In the genomic region with DNA sequence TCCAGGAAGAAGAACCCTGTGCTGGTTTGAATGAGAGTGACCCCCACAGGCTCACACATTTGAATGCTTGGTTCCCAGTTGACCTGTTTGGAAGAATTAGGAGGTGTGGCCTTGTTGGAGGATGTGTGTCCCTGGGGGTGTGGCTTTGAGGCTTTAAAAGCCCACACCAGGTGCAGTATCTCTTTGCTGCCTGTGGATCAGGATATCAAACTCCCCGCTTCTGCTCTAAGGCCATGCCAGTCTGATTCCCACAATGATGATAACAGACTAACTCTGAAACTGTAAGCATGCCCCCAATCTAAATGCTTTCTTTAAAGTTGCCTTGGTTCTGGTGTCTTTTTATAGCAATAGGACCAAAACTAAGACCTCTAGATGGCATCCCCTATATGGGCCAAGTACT, we compare ENCODE assay signal across 16 mouse cellular contexts.
"Had no signal": no experiment of that assay in that cellular context is flagged by ENCODE, and none has a peak within 500 bp of the region (broad histone marks: within the 10 kb centered on the region; RNA-seq: fewer than 3 reads in every experiment).

No protein-coding gene starts in this region.

- H3K36me3 ChIP-seq: neural tube, embryonic 12.5 days; neural tube, embryonic 13.5 days; neural tube, embryonic 15.5 days; stomach, embryonic 15.5 days had no signal

- H3K27ac ChIP-seq: neural tube, embryonic 12.5 days; neural tube, embryonic 13.5 days; neural tube, embryonic 15.5 days; stomach, embryonic 15.5 days; stomach, postnatal 0 days had no signal

- H3K9ac ChIP-seq: neural tube, embryonic 12.5 days; neural tube, embryonic 13.5 days; neural tube, embryonic 15.5 days; stomach, embryonic 15.5 days had no signal

- H3K9me3 ChIP-seq: neural tube, embryonic 12.5 days; neural tube, embryonic 13.5 days; neural tube, embryonic 15.5 days; stomach, embryonic 15.5 days had no signal

- H3K27me3 ChIP-seq: neural tube, embryonic 12.5 days; neural tube, embryonic 13.5 days; neural tube, embryonic 15.5 days; stomach, embryonic 15.5 days had no signal

- H3K4me2 ChIP-seq: neural tube, embryonic 12.5 days; neural tube, embryonic 13.5 days; neural tube, embryonic 15.5 days; stomach, embryonic 15.5 days had no signal

- DNase-seq: retina, postnatal 1 day; right cerebral cortex, adult 18-20 months; right cerebral cortex, postnatal 25 days; right cerebral cortex, postnatal 4 days; spleen, adult 18-20 months; thymus, adult 18-20 months; thymus, adult 2 months; thymus, postnatal 14 days; thymus, postnatal 25 days; thymus, postnatal 36 days; thymus, postnatal 4 days had no signal

- H3K4me3 ChIP-seq: neural tube, embryonic 12.5 days; neural tube, embryonic 13.5 days; neural tube, embryonic 15.5 days; stomach, embryonic 15.5 days had no signal
